Mouse (Mus musculus) bone marrow, adult 2 months (tissue): ENCODE measurements around the gene Il34.

Experiments used
- CTCF ChIP-seq: fragments of 200-500 bp; IDR thresholded peaks from 2 replicates; pipeline ENCODE4 v1.5.1; 2011; ENCODE audit warnings: low read length, control low read depth; ENCODE audit not compliant: control insufficient read depth, insufficient read depth
- POLR2A ChIP-seq: fragments of 200-500 bp; IDR thresholded peaks from 2 replicates; pipeline ENCODE4 v1.6.1; 2011; ENCODE audit warnings: low read depth, mild to moderate bottlenecking, control low read depth, low read length, borderline replicate concordance; ENCODE audit not compliant: control insufficient read depth

DNA sequence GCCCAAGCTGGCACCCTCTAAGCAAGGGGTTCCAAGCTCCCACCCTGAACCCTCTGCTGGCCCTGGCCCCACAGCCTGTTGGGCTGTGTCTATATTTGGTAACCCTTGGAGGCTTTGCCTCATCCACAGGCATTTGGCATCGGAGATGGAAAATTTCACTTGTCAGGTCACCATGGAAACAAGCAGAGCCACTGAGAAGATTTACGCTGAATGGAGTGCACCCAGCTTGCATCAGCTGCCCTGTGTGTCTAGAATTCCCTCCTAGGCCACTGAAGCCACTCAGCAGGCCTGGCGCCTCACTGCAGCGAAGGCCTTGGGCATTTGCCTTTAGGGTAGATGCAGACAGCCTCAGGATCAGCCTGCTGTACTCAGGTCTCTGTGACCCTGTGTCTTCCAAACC lies 89.6 kb downstream of the Il34 start:
- no peak for TF ChIP-seq POLR2A
- TF ChIP-seq CTCF = no peak
